Mouse (Mus musculus) heart, adult 8-10 months (tissue): ENCODE results near the gene Olfr533. TPM values are rescaled to one million over a fixed set of nuclear protein-coding genes. Genes with fewer than 3 reads are reported as not detected.
"Not testable (repeated sequence)": the region's sequence is repeated elsewhere in the genome, so short reads cannot be mapped to it uniquely, and the experiment has no call there.

Source experiments
- DNase-seq: peaks from one replicate; pipeline ENCODE4 v3.0.0; 2022; ENCODE audit warnings: low spot score
- total RNA-seq, 4 experiments: library from RNA; stranded (reverse); gene quantifications; 2 replicates each; pipeline ENCODE4 v1.2.4; 2022

Gene Olfr533
- total RNA-seq = not detected

GRCm38 (mm10) chr7:140463070-140463469 lies at the start of gene Olfr533:
Gene Olfr533 (plus strand): TSS chr7:140463370.
- DNase-seq = not testable (repeated sequence)

- no peak for DNase-seq
These were observed 41.6 kb upstream of the Olfr533 start, which contains the start of gene Olfr532 for GRCm38 (mm10) chr7:140421539-140421938. Gene Olfr532 (minus strand): TSS chr7:140421639.

GRCm38 (mm10) chr7:140443141-140443540 lies 20.0 kb upstream of the Olfr533 start:
- DNase-seq = no peak

- no peak for DNase-seq
These were observed 14.7 kb downstream of the Olfr533 start for GRCm38 (mm10) chr7:140477886-140478285.

GRCm38 (mm10) chr7:140478733-140479132 lies 15.6 kb downstream of the Olfr533 start:
- no peak for DNase-seq

GRCm38 (mm10) chr7:140483916-140484315 lies 20.7 kb downstream of the Olfr533 start, which contains the start of gene Olfr535:
Gene Olfr535 (plus strand): TSS chr7:140484216.
- no peak for DNase-seq

GRCm38 (mm10) chr7:140488981-140489380 lies 25.8 kb downstream of the Olfr533 start:
- no peak for DNase-seq

GRCm38 (mm10) chr7:140494231-140494630 lies 31.1 kb downstream of the Olfr533 start:
- no peak for DNase-seq

GRCm38 (mm10) chr7:140494702-140495101 lies 31.5 kb downstream of the Olfr533 start:
- no peak for DNase-seq

- DNase-seq = not testable (repeated sequence)
These were observed 44.3 kb downstream of the Olfr533 start, which contains the start of gene Olfr536 for GRCm38 (mm10) chr7:140507346-140508021. Gene Olfr536 (minus strand): TSS chr7:140507396.

Other genes starting within 250 kb of the Olfr533 start
- gene Cd163l1, start 245.1 kb upstream of the Olfr533 start, total RNA-seq = not detected
- not detected for gene 5830411N06Rik, start 216.1 kb upstream of the Olfr533 start, total RNA-seq
- not detected for gene Olfr525, start 142.5 kb upstream of the Olfr533 start, total RNA-seq
- not detected for gene Olfr527, start 129.4 kb upstream of the Olfr533 start, total RNA-seq
- not detected for gene Olfr60, start 101.7 kb upstream of the Olfr533 start, total RNA-seq
- gene Olfr530, start 87.0 kb upstream of the Olfr533 start, total RNA-seq = not detected
- not detected for gene Olfr531, start 60.5 kb upstream of the Olfr533 start, total RNA-seq
- gene Olfr532, start 41.7 kb upstream of the Olfr533 start, total RNA-seq = not detected
- not detected for gene Olfr535, start 20.8 kb downstream of the Olfr533 start, total RNA-seq
- gene Olfr536, start 44.0 kb downstream of the Olfr533 start, total RNA-seq = not detected
- gene Olfr538, start 104.5 kb downstream of the Olfr533 start, total RNA-seq = not detected
- not detected for gene Olfr46, start 137.9 kb downstream of the Olfr533 start, total RNA-seq
- gene Olfr61, start 165.6 kb downstream of the Olfr533 start, total RNA-seq = not detected
- gene Olfr53, start 183.1 kb downstream of the Olfr533 start, total RNA-seq = not detected
- gene Olfr539, start 196.6 kb downstream of the Olfr533 start, total RNA-seq = not detected
- gene Olfr45, start 218.6 kb downstream of the Olfr533 start, total RNA-seq = not detected
- gene Olfr541, start 233.9 kb downstream of the Olfr533 start, total RNA-seq = not detected